Mouse (Mus musculus) frontal cortex, postnatal 25 days (tissue): ENCODE results near the gene Kdsr.
A peak's percentile ranks its signal among the peaks of the same experiment; 100 is the strongest.
"Not testable (repeated sequence)": the region's sequence is repeated elsewhere in the genome, so short reads cannot be mapped to it uniquely, and the experiment has no call there.

Source experiments
- DNase-seq, 2 experiments: peaks; one replicate each; pipeline ENCODE4 v3.0.0; 2022; ENCODE audit warnings: low spot score in 2 of 2

Kdsr gene

DNA sequence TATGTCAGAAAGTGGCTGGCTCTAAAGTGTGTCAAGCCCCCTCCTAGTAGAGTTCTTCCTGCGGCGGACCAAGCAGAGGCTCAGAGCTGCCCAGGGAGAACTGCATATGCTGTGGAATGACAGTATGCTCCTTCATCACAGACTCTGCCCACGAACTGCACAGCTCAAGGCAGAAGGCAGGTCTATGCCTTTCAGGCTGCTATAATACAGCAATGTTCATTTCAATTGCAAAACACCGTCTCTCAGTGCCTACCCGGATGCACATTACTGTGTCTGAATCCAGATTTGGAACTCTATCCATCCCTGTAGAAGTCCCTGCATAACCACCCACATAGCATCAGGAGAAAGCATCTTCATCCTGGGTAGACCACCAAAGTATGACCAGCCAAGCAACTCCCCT, 19.7 kb downstream of the Kdsr start:
- DNase-seq: no peak

DNA sequence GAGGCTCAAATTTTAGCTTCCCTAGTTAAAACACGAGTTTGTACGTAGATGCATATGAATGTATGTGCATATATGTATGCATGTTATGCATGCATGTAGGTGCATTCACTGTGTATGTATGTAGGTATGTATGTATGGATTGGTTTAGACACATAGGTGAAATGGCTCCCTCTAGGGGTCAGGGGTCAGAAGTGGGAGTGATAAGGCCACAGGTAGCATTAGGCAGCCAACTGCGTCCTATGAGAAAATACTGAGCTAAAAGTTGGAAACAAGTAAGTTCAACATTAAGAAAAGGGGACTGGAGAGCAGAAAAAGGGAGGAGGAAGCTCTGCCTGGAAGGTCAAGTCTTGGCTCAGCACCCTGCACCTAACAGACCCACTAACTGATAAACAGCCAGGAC, 21.4 kb downstream of the Kdsr start:
- DNase-seq: no peak

DNA sequence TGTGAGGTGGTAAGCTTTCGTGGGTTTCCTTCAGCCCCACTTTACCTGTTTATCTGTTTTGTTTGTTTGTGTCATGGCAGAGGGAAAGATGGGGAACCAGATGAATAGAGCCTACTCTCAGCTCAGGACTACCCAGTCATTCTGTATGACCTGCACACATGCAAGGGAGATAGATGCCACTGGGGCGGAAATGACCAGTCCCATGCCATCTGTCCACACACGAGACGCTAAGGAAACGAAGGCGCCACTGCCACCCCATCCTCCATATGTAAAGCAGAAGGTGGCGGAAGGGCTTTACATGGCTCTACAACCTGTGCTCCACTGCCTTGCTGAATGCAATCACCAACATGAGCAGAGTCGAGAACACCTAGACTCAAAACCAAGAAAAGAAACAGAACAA, 23.3 kb downstream of the Kdsr start:
- no peak for DNase-seq

DNA sequence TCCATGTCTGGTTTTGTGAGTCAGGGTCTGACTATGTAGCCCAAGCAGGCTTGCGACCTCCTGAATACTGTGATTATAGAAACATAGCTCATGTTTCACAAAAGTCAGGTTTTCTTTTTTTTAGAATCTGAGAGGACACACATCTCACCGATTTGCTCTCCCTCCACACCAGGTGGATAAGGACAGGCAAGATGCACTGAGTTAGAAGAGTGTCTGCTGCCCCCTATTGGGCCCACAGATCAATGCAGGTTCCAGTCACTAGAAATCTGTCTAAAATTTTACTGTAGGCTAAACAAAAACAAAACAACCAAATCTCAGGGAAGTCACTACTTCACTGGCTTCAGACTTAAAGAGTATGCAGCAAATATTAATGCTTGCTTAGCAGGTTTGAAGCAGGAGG, 23.9 kb downstream of the Kdsr start:
- DNase-seq: no peak

DNA sequence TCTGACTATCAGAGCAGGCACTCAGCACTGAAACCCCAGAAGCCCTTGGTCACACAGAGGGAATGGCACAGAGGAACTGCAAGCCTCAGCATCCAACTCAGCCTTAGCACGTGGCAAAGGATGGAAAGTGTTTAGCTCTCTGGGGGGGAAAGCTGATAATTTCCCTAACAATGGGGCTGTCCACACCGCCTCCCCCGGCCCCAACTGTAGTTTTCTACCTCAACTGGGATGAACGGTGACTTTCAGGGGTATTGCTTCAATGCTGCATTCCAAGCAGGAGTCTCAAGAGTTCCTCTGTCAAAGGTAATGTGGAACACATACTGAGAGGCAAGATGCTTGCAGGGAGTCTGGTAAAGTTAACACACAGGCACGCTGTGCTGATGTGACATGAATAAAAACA, 37.5 kb downstream of the Kdsr start:
- no peak for DNase-seq

DNA sequence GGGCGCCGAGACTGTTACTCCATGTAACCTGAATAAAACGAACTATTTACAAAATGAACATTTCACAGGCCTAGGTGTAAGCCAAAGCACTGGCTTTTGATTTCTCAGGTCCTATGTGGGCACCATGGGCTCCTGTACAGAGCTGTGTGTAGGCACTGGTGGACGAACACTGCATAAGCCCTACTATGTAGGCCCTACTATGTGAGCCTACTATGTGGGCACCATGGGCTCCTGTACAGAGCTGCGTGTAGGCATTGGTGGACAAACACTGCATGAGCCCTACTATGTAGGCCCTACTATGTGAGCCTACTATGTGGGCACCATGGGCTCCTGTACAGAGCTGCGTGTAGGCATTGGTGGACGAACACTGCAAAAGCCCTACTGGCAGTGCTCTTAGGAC, 41.8 kb downstream of the Kdsr start:
- DNase-seq: not testable (repeated sequence)

DNA sequence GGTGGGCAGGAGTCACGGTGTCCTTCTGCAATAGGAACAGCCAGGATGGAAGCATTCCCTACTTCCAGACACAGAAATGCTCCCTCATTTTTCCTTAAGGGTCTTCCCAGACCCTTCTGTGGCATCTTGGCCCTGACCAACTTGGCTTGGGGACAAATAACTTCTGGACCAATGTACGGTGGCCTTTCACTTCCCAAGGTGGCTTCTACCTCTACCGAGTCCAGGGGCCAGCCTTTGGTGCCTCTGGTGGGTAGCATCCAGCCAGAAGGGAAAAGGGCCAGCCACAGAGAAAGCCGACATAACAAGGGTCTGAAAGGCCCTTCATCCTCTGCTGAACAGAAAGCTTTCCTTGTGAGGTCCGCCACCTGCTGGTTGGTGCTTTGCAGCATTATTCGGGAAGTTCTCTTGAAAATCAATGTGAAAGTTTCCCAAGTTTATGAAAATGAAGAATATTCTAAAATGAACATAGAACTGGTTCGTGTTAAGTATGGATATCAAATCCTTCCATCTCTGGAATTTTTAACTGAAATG, 42.4 kb downstream of the Kdsr start:
- peak; percentile 68 to 73 for DNase-seq

DNA sequence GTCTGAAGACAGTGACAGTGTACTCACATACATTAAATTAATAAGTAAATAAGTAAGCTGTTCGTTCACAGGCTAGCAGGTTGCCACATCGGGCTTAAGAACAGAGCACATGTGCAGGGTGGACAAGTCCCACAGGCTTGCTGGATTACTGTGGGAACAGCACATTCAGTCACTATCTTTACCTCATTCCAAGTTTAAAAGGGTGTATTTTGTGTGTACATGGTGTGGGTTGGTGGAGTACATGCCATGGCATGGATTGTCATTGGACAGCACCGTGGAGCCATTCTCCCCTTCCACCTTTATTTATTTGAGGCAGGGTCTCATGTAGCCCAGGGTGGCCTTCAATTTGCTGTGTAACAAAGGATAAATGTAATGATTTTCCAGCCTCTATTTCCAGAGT, 43.4 kb downstream of the Kdsr start:
- DNase-seq: no peak

DNA sequence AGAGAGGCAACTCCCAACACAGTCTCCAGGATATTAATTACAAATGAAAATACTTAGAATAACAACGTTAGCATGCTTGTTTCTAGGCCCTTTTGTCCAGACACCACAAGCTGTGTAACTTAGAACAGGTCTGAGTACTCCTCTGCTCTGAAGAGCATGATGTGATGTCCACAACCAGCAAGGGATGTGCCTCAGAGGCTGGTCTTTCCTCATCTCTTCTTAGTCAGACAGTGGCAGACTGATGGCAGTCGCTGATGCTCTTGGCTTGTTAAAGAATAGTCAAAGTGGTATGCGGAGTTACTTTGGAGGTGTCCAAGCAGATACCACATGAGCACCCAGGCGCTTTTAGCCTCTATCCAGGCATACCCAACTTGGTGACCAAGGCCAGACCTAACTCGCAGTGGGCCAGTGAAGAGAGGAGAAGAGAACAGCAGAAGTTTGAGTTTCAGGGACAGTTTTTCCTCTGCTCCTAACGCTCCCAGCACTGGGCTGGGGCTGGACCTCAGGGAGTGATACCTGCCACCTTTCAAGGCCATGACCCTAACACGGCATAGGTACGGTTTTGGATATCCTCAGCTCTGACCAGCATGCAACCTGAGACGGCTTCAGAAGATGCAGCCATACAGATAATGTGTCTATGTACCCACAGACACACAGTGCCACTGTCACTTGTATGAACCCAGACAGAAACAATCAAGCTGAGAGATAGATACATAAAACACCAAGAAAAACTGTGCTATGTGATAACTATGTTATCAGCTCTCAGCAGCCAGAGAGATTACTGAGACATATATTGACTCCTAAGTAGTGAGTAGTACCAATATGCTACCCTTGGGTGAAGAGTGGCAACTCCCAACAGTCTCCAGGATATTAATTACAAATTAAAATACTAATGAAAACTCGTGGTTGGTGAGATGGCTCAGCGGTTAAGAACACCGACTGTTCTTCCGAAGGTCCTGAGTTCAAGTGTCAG, 44.1 kb downstream of the Kdsr start:
- no peak for DNase-seq

DNA sequence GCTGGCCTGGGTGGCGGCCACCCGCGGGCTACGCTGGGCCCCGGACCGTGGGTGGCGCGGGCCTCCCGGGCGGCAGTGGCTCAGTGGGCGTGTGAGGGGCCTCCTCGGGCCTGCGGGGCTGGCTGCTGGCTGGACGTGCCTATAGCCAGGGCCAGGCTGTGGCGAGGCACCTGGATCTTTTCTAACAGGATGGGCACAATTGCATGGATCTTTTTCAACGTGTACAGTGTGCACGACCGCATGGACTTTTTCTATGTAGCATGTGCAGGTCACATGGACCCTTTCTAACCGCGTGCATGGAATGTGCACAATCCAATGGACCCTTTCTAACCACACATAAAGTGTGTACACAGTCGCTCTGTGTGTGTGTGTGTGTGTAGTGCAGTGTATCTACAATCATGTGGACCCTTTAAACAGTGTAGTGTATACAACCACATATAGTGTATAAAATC, 45.0 kb downstream of the Kdsr start:
- DNase-seq: peak in 1 of 2 experiments; percentile 21

DNA sequence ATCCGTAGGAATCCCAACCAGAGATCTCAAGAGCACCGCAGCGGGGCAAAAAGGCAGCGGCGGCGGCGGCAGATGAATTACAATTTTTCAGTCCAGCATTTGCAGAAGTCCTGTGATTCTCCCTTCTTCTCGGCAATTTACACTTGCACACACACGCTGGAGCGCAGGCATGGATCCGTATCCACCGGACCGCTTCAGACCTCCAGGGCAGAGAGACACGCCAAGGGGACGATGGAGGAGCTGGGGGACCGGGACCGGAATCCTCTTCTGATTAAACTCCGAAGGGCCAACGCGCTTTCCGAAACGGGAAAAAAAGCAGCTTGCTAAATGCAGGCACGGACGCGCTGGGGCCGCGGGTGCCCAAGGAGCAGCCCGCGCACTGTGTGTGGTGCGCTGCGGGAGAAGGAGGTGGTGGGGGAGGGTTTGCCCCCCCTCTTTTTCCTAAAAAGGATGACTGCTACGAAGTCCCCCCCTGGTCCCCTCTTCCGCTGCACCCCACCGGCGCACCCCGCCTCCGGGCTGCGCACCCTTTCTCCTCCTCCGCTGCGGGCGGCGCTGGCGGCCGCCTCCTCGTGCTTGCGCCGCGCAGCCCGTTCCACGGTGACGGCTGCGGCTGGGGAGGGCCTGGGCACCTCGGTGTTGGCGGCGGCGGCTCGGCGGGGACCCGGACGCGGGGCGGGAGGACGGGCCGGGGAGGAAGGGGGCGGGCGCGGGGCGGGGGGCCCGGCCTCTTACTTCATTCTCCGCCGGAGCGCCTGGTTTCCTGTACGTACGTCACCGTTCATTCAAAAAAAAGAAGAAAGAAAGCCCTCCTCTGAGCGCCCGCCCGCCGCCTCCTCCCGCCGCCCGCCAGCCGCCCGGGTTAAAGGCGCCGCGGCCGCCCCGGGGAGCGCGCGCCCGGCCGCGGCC, 45.7 kb downstream of the Kdsr start, which contains the start of gene Bcl2:
Gene Bcl2, minus strand, starts transcription at position 654 of the 909 bp plus-strand sequence.
- peak; percentile 50 to 59 for DNase-seq

DNA sequence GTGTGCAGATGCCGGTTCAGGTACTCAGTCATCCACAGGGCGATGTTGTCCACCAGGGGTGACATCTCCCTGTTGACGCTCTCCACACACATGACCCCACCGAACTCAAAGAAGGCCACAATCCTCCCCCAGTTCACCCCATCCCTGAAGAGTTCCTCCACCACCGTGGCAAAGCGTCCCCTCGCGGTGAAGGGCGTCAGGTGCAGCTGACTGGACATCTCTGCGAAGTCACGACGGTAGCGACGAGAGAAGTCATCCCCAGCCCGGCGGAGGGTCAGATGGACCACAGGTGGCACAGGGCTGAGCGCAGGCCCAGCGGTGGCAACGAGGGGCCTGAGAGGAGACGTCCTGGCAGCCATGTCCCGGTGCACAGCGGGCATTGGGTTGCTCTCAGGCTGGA, 47.2 kb downstream of the Kdsr start:
- DNase-seq: peak in 1 of 2 experiments; percentile 44

DNA sequence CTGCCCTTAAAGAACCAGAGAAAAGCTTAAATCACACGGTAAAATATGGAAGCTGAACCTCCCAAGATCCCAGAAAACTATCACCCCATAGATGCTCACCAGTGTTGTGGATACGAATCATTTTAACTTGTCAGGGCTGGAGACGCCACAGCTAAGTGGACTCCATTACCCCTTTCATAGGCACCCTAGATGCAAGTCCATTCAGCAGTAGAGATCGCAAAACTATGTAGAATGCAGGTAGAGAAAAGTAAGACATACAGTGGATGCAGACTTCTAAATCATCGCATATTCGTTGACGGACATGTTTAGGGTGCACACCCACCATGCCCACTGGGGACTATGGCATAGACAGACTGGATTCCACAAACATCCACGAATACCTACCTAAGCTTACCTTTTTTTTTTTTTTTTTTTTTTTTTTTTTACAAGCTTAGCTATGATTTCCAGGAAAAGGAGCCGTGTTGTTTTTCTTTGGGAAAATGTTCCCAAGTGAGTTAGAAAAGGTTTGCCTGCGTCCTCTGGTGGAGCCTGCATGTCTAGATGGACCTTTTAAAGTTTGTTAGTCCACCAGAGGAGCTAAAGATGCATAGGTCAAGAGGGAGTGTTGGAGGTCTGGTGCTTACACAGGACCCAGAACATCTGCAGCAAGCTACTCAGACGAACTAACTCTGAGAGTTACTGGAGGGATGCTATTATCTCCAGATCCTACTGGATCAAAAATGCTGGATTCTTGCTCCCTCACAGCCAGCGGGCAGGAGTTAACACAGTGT, 48.0 kb downstream of the Kdsr start:
- no peak for DNase-seq

DNA sequence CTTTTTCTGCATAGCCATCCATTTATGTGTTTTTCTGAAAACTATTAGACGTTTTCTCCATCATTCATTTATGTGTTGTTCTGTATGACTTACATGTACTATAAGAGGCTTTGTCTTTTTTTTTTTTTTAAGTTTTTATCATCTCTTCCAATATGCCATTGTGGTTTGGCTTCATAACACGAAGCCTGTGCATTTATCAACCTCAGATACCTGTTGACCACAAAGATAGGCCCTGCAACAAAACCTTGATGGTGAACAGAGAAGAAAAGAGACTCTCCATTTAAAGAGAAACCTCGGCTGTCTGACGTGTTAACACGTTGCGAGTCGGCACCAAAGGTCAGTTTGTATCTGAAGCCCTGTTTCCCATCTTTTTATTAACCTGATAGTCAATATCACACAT, 49.3 kb downstream of the Kdsr start:
- DNase-seq: no peak

DNA sequence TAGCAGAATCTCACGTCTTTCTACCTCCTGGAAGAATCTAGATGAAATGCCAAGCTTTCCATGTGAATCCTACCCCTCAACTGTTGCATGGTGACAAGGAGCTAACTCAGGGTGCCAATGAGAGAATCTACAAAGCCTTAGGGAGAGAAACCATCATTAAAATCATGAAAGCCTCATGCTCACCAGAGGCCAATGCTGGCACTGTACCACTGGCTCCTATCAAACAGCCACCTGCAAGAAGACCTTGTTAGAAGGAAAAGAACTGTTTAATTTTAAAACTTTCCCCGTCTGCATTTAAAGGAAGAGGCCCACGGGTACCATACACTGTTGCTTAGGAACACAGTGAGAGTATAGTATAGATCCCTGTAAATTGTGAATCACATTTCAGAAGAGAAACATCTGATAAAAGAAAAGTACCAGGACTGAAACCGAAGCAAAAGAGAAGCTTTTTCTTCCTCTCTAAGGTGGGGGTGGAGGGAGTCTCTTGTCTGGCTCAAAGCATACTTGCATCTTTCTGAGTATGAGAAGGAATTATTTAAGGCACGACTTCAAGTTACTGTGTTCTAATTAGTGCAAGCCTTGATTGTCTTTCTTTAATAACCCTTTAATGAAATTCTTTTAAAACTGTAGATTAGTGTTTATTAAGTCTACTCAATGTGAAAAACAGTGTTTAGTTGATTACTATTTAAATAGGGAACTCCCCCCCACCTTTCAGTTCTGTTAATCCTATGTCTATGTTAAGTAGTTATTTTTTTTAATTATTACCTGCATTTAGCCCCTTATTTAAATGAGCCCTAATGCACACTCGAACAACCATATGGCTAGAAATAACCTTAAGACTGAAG, 52.3 kb downstream of the Kdsr start:
- DNase-seq: no peak

DNA sequence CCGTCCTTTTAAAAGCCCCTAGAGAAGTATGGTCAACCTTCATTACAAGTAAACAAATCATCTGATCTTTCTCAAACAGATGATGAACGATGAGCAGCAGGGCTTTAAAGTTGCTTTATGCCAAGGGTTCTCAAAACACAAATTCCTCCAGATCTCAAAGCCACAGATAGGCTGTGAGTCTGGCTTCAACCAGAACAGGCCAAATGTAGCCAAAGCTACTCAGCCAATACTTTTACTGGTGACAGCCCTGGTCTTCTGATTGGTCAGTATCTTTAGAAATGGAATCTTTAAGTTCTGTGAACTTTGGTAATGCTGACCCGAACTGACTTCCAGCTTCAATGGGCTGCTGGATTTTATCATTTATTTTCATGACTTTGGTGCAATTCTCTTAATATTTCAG, 56.3 kb downstream of the Kdsr start:
- DNase-seq: no peak

DNA sequence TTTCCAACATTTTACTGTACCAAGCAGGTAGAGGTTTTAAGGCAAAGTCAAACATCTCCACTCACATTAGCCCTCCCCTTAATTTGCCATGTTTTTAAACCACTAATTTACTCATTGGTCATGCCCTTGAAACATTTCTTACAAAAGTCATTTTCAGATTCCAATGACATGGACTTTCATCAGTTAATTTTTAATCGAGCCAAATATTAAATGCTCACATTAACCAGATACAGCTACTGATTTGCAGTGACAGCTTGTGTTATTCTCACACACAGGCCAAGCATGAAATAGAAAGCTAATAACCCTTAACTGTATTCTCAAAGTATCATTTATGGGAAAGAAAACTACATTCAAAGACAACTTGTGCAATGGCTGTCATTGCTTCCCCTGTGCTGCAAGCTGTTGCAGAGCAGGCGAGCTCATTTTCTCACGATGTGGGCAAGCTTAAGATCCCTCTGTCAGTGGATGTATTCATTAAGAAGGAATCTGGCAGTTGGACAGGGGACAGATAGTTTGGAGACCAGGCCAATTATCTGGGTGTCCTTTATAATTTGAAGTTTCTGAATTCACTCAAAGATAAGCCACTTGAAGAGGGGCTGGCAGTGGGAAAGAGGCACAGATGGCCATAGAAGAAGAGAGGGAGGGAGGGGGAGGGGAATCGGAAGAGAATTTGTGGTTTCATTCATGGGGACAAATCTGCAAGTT, 56.9 kb downstream of the Kdsr start:
- DNase-seq: no peak

DNA sequence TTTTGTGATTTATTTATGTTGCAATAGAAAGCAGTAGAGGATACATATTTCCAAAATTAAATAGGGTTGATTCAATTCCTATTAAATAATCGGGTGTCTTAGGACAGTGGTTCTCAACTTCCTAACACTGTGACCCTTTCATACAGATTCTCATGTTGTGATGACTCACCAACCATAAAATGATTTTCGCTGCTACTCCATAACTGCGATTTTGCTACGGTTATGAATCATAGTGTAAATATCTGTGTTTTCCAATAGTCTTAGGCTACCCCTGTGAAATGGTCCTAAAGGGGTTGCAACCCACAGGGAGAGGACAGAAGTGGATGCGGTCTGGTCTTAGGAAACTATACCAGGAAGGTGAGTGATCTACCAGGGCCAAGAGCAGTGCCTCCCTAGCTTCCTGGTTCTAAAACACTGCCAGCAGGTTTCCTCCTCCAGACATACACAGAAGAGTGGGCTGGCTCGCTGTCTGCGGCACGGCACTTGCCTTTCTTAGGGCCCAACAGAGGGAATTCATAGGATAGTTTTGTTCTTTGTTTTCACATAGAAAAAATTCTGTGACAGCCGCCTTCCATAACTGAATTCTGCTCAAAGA, 58.9 kb downstream of the Kdsr start:
- no peak for DNase-seq

DNA sequence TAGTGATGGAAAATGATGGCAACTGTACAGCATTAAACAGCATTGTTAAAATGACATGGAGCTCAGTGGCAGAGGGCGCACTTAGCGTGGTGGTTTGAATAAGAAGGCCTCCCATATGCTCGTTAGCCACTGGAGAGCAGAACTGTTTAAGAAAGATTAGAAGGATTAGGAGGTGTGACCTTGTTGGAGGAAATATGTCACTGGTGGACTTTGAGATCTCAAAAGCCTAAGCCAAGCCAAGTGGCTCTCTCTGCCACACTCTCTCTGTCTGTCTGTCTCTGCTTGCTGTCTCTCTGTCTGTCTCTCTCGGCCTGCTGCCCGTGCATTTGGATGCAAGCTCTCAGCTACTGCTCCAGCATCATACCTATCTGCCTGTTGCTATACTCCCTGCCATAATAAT, 63.1 kb downstream of the Kdsr start:
- DNase-seq: no peak
